Mouse (Mus musculus) CH12.LX (cell line): Measurements from ENCODE around the gene Gm21739. TPM values are rescaled to one million over a fixed set of nuclear protein-coding genes. Genes with fewer than 3 reads are reported as not detected.
"Not testable (repeated sequence)": the region's sequence is repeated elsewhere in the genome, so short reads cannot be mapped to it uniquely, and the experiment has no call there.

Experiments used
- DNase-seq: peaks from one replicate; pipeline ENCODE4 v3.0.0-alpha.2; 2013; ENCODE audit errors: extremely low read depth
- H3K27ac ChIP-seq: 2 replicates; pipeline ENCODE4 v1.5.1; 2012; ENCODE audit warnings: low read depth, mild to moderate bottlenecking, control low read depth, moderate library complexity; ENCODE audit not compliant: insufficient read depth
- H3K27me3 ChIP-seq: replicated peaks from 2 replicates; pipeline ENCODE3; 2012; ENCODE audit warnings: inconsistent platforms
- H3K36me3 ChIP-seq, 2 experiments: replicated peaks in 1 of 2; 2 replicates each; pipeline versions ENCODE3 to v1.6.1; 2012; ENCODE audit warnings: inconsistent platforms in 1 of 2, low read length in 1 of 2, mild to moderate bottlenecking in 1 of 2, mixed read lengths in 1 of 2, moderate library complexity in 1 of 2; ENCODE audit not compliant: control insufficient read depth in 1 of 2, insufficient read depth in 1 of 2
- H3K4me1 ChIP-seq, 2 experiments: 2 replicates each; pipeline ENCODE4 v1.6.1; 2012; ENCODE audit warnings: inconsistent platforms in 1 of 2, moderate library complexity in 1 of 2; ENCODE audit not compliant: insufficient read depth in 2 of 2, control insufficient read depth in 1 of 2
- H3K4me2 ChIP-seq: 2 replicates; pipeline ENCODE4 v1.6.1; 2012; ENCODE audit warnings: low read depth, mild to moderate bottlenecking, control low read depth; ENCODE audit not compliant: poor library complexity, insufficient read depth, severe bottlenecking
- H3K4me3 ChIP-seq, 3 experiments: fragments of 150-350 bp in 1 of 3; sonication (generic) in 1 of 3; replicated peaks in 1 of 3; 2 replicates each; pipeline versions ENCODE3 to v1.5.1; 2011 to 2012; ENCODE audit warnings: low read depth in 2 of 3, low read length in 2 of 3, mild to moderate bottlenecking in 2 of 3, moderate library complexity in 2 of 3, control low read depth in 1 of 3, improper control_type of control experiment in 1 of 3, inconsistent platforms in 1 of 3, mixed read lengths in 1 of 3; ENCODE audit not compliant: poor library complexity in 1 of 3
- H3K79me2 ChIP-seq: replicated peaks from 2 replicates; pipeline ENCODE4 v1.6.1; 2012; ENCODE audit warnings: mild to moderate bottlenecking, moderate library complexity; ENCODE audit not compliant: control insufficient read depth, poor library complexity, insufficient read depth, severe bottlenecking; ENCODE audit errors: extremely low read depth
- H3K9ac ChIP-seq: 2 replicates; pipeline ENCODE4 v1.6.1; 2012; ENCODE audit warnings: low read depth, mild to moderate bottlenecking, control low read depth, moderate library complexity; ENCODE audit not compliant: insufficient read depth
- H3K9me3 ChIP-seq: replicated peaks from 2 replicates; pipeline ENCODE3; 2012; ENCODE audit warnings: low read length, inconsistent platforms, mixed read lengths
- dilution Hi-C: fragments of 300-500 bp; cut with MboI; formaldehyde crosslinking; loops from 2 replicates; pipeline ENCODE4 v1.14.3; 2020; ENCODE audit warnings: low sequenced_read_pairs; ENCODE audit not compliant: extremely low pct_unique_long_range_greater_than_20kb, extremely low pct_ligation_motif_present
- in situ Hi-C: fragments of 300-500 bp; cut with MboI; formaldehyde crosslinking; loops from 3 replicates; pipeline ENCODE4 v1.14.3; 2019; ENCODE audit warnings: low sequenced_read_pairs, low pct_ligation_motif_present, low pct_unique_long_range_greater_than_20kb, mixed read lengths
- polyA plus RNA-seq: library from polyadenylated mRNA; unstranded; fragments of >175 nt; gene quantifications from 2 replicates; pipeline ENCODE4 v1.2.1, GENCODE M21; 2012; ENCODE audit warnings: low read depth; ENCODE audit not compliant: insufficient read length
- total RNA-seq, 2 experiments: library from RNA; depleted of rRNA; stranded (reverse); fragments of 300-350 nt in 1 of 2; fragments of >200 nt in 1 of 2; gene quantifications; 2 replicates each; pipeline ENCODE4 v1.2.3; 2012 to 2014

Gm21739 gene
- total RNA-seq (2012; rRNA removed) (not detected in 2 replicates), total RNA-seq (2014; rRNA removed) (not detected in 2 replicates), polyA plus RNA-seq (not detected in 2 replicates)

DNA sequence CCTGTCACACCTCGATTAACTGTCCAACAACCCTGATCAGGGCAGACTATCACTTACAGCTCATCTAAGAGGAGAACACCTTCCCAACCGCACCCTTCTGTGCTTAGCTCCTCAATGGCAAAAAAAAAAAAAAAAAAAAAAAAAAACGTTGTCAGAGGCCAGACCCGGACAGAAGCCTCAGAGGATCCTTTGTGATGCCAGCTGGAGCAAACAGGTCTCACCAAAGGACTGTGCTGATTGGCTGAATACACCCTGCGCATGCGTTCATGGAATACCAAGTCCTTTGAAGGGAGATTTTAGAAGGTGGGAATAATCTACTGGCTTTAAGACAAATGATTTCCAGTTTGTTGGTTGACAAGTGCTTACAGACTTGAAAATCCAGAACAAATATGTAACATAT lies at the start of gene Gm21739:
Gene Gm21739 (minus strand): TSS at position 101 of the 400 bp plus-strand sequence.
- in situ Hi-C loops, DNase-seq, H3K27ac ChIP-seq, H3K9me3 ChIP-seq, H3K36me3 ChIP-seq, H3K79me2 ChIP-seq, H3K9ac ChIP-seq, H3K4me3 ChIP-seq, H3K4me2 ChIP-seq, dilution Hi-C loops, H3K27me3 ChIP-seq, H3K4me1 ChIP-seq: not testable (repeated sequence)
